Mouse (Mus musculus): Measurements from ENCODE around the gene Tarbp2. TPM values are rescaled to one million over a fixed set of nuclear protein-coding genes. Genes with fewer than 3 reads are reported as not detected.

The Tarbp2 gene
- total and polyA plus RNA-seq, 3 experiments: 62.2 to 105 (median 75.6) TPM

DNA sequence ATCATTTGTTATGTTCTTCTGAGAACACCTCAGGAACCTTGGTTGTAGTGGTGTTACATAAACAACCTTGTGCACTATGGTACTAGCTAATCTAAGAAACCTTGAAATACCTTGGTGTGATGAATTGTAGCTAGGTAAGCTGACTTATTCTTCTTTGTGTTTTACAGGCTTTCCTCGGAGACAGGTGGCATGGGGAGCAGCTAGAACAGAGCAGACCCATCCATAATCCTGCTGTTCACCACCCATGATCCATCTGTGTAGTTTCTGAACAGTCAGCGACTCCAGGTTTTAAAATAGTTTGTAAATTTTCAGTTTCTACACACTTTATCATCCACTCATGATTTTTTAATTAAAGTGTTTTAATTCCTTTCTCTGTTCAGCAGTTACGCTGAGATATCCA lies 19.7 kb upstream of the Tarbp2 start:
- no peak overlapping the region for H3K27ac ChIP-seq (ENCODE audit: insufficient read depth, low read depth)
- TF ChIP-seq UBTF (IDR thresholded peaks at IDR 0.05; ENCODE audit: low read depth, low read length) (no peak), POLR2AphosphoS2 (IDR thresholded peaks at IDR 0.05; ENCODE audit: low read depth, low read length) (no peak), NRF1 (IDR thresholded peaks at IDR 0.05; ENCODE audit: low read depth, low read length) (no peak), E2F4 (IDR thresholded peaks at IDR 0.05; ENCODE audit: insufficient replicate concordance, low read depth, low read length) (no peak), ZC3H11A (IDR thresholded peaks at IDR 0.05; ENCODE audit: low read depth, low read length) (no peak), CHD2 (IDR thresholded peaks at IDR 0.05; ENCODE audit: low read length) (no peak), HCFC1 (IDR thresholded peaks at IDR 0.05; ENCODE audit: low read depth, low read length) (no peak), KAT2A (IDR thresholded peaks at IDR 0.05; ENCODE audit: insufficient replicate concordance, low read length) (no peak), MAZ (IDR thresholded peaks at IDR 0.05; ENCODE audit: low read depth, low read length) (no peak), TBP (conservative IDR thresholded peaks at IDR 0.05; ENCODE audit: low read depth, low read length) (no peak), SMC3 (IDR thresholded peaks at IDR 0.05; ENCODE audit: low read depth, low read length) (no peak), ZMIZ1 (IDR thresholded peaks at IDR 0.05; ENCODE audit: low read depth, low read length) (no peak), MYC (IDR thresholded peaks at IDR 0.05; ENCODE audit: low read depth, low read length) (no peak), MEF2A (IDR thresholded peaks at IDR 0.05; ENCODE audit: borderline replicate concordance, low read depth, low read length) (no peak), USF2 (conservative IDR thresholded peaks at IDR 0.05; ENCODE audit: low read depth, low read length) (no peak), BHLHE40 (IDR thresholded peaks at IDR 0.05; ENCODE audit: low read depth, low read length) (no peak)
- H3K79me2 ChIP-seq (replicated peaks; ENCODE audit: control insufficient read depth, extremely low read depth, insufficient read depth, poor library complexity, severe bottlenecking): peaks cover 24% of the 10 kb centered on the region
- H3K4me1 ChIP-seq (ENCODE audit: control insufficient read depth in 1 of 2, insufficient read depth in 2 of 2): peaks cover 0 to 2% of the 10 kb centered on the region in 2 experiments; a peak in 1 of 4 replicates
- dilution Hi-C loops (cut with MboI; ENCODE audit: extremely low pct_ligation_motif_present, extremely low pct_unique_long_range_greater_than_20kb, low sequenced_read_pairs) (no loop called here), in situ Hi-C loops (cut with MboI; ENCODE audit: low pct_ligation_motif_present, low pct_unique_long_range_greater_than_20kb, low sequenced_read_pairs) (no loop called here)
- H3K9me3 ChIP-seq (replicated peaks; ENCODE audit: low read length): no peaks in the 10 kb centered on the region
- no peak overlapping the region for H3K4me3 ChIP-seq (replicated peaks in 1 of 3; ENCODE audit: low read depth in 2 of 3, low read length in 2 of 3, poor library complexity in 1 of 3)
- no peak overlapping the region for H3K9ac ChIP-seq (ENCODE audit: insufficient read depth, low read depth)
- H3K27me3 ChIP-seq (replicated peaks): no peaks in the 10 kb centered on the region
- DNase-seq (ENCODE audit: extremely low read depth): no peak
- H3K4me2 ChIP-seq (ENCODE audit: insufficient read depth, low read depth, poor library complexity, severe bottlenecking): no peak overlapping the region
- peaks cover 75 to 97% of the 10 kb centered on the region in 2 experiments for H3K36me3 ChIP-seq (replicated peaks in 1 of 2; ENCODE audit: control insufficient read depth in 1 of 2, insufficient read depth in 1 of 2, low read length in 1 of 2)

DNA sequence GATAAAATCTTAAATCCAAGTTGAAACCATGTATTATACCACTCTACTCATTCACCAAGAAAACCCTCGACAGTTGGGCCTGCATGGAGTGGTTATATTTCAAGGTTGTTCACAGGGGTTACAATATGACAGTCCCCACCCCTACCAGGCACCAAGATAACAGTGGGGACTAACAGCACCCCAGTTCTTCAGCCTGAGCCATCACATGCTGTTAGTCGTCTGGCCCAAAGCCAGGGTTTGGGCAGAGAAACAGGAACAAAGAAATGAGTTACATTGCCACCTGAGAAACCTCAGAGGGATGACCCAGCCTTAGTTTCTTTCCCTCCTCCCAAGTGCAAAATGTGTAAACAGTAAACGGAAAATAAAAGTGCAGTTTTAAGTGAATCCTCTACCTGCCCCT lies 18.6 kb upstream of the Tarbp2 start:
- no peak for DNase-seq (ENCODE audit: extremely low read depth)
- peaks cover 77 to 97% of the 10 kb centered on the region in 2 experiments for H3K36me3 ChIP-seq (replicated peaks in 1 of 2; ENCODE audit: control insufficient read depth in 1 of 2, insufficient read depth in 1 of 2, low read length in 1 of 2)
- peaks cover 18% of the 10 kb centered on the region for H3K79me2 ChIP-seq (replicated peaks; ENCODE audit: control insufficient read depth, extremely low read depth, insufficient read depth, poor library complexity, severe bottlenecking)
- no peak overlapping the region for H3K27ac ChIP-seq (ENCODE audit: insufficient read depth, low read depth)
- no peaks in the 10 kb centered on the region for H3K9me3 ChIP-seq (replicated peaks; ENCODE audit: low read length)
- H3K4me3 ChIP-seq (replicated peaks in 1 of 3; ENCODE audit: low read depth in 2 of 3, low read length in 2 of 3, poor library complexity in 1 of 3): no peak overlapping the region
- H3K9ac ChIP-seq (ENCODE audit: insufficient read depth, low read depth): no peak overlapping the region
- dilution Hi-C loops (cut with MboI; ENCODE audit: extremely low pct_ligation_motif_present, extremely low pct_unique_long_range_greater_than_20kb, low sequenced_read_pairs) (no loop called here), in situ Hi-C loops (cut with MboI; ENCODE audit: low pct_ligation_motif_present, low pct_unique_long_range_greater_than_20kb, low sequenced_read_pairs) (no loop called here)
- H3K27me3 ChIP-seq (replicated peaks): no peaks in the 10 kb centered on the region
- no peaks in the 10 kb centered on the region; a peak in 1 of 4 replicates for H3K4me1 ChIP-seq (ENCODE audit: control insufficient read depth in 1 of 2, insufficient read depth in 2 of 2)
- TF ChIP-seq CHD2 (IDR thresholded peaks at IDR 0.05; ENCODE audit: low read length) (no peak), UBTF (IDR thresholded peaks at IDR 0.05; ENCODE audit: low read depth, low read length) (no peak), RCOR1 (conservative IDR thresholded peaks at IDR 0.05; ENCODE audit: low read depth, low read length) (no peak), POLR2AphosphoS2 (IDR thresholded peaks at IDR 0.05; ENCODE audit: low read depth, low read length) (0 out of 2 replicates have a peak, but pooled peaks have one; percentile 49), ZMIZ1 (IDR thresholded peaks at IDR 0.05; ENCODE audit: low read depth, low read length) (no peak)
- no peak overlapping the region for H3K4me2 ChIP-seq (ENCODE audit: insufficient read depth, low read depth, poor library complexity, severe bottlenecking)

Measured in CH12.LX (cell line).